Mouse (Mus musculus) heart, adult 2 months (tissue): ENCODE results near the gene Glrx3. TPM values are rescaled to one million over a fixed set of nuclear protein-coding genes. Genes with fewer than 3 reads are reported as not detected.
A peak's percentile ranks its signal among the peaks of the same experiment; 100 is the strongest.

ENCODE experiments used
- DNase-seq, 2 experiments: peaks; one replicate each; pipeline ENCODE4 v3.0.0; 2021
- H3K27ac ChIP-seq: fragments of 200-600 bp; 2 replicates; pipeline ENCODE4 v1.8.1; 2022
- H3K27me3 ChIP-seq: fragments of 200-500 bp; 2 replicates; pipeline ENCODE4 v1.6.1; 2012; ENCODE audit warnings: mild to moderate bottlenecking, low read length, inconsistent platforms, mixed read lengths; ENCODE audit not compliant: control insufficient read depth, insufficient read depth
- H3K36me3 ChIP-seq: fragments of 200-500 bp; 2 replicates; pipeline ENCODE4 v1.6.1; 2012; ENCODE audit warnings: low read length, inconsistent platforms; ENCODE audit not compliant: control insufficient read depth, insufficient read depth
- H3K4me1 ChIP-seq: fragments of 200-500 bp; 2 replicates; pipeline ENCODE4 v1.6.1; 2011; ENCODE audit warnings: low read length; ENCODE audit not compliant: control insufficient read depth, insufficient read depth
- H3K4me3 ChIP-seq: fragments of 200-600 bp; 2 replicates; pipeline ENCODE4 v1.8.1; 2022
- H3K79me2 ChIP-seq: fragments of 200-500 bp; replicated peaks from 2 replicates; pipeline ENCODE4 v1.6.1; 2012; ENCODE audit warnings: mild to moderate bottlenecking, inconsistent platforms, low read length, moderate library complexity, mixed read lengths; ENCODE audit not compliant: control insufficient read depth, insufficient read depth
- H3K9ac ChIP-seq: fragments of 200-500 bp; 2 replicates; pipeline ENCODE4 v1.6.1; 2012; ENCODE audit warnings: low read depth, mild to moderate bottlenecking, control low read depth, inconsistent platforms, low read length, mixed read lengths
- CTCF ChIP-seq: fragments of 200-600 bp; IDR thresholded peaks from 2 replicates; pipeline ENCODE4 v1.8.1; 2022; ENCODE audit warnings: antibody characterized with exemption, mild to moderate bottlenecking, moderate library complexity
- EP300 ChIP-seq: fragments of 200-500 bp; IDR thresholded peaks from 2 replicates; pipeline ENCODE4 v1.6.1; 2011; ENCODE audit warnings: low read depth, low read length, control low read depth; ENCODE audit not compliant: insufficient read depth
- POLR2A ChIP-seq: fragments of 200-500 bp; IDR thresholded peaks from 2 replicates; pipeline ENCODE4 v1.6.1; 2011; ENCODE audit warnings: mild to moderate bottlenecking, low read depth, low read length, control low read depth; ENCODE audit not compliant: insufficient read depth
- WGBS: fragments of 180-500 bp; shearing (Covaris S2); methylation state at CpG from one replicate; pipeline ENCODE4 v1.1.7; 2018; 5-methylcytosine and 5-hydroxymethylcytosine counted together
- intact Hi-C: fragments of 180-260 bp; cut with DNase I; formaldehyde crosslinking; loops from one replicate; pipeline ENCODE4 v1.15.1; 2025
- polyA plus RNA-seq: library from polyadenylated mRNA; depleted of rRNA; stranded (reverse); fragments of >200 nt; gene quantifications from 2 replicates; pipeline ENCODE4 v1.2.3, GENCODE M21; 2012; rRNA removed
- total RNA-seq, 2 experiments: library from RNA; stranded (reverse); gene quantifications; 2 replicates each; pipeline ENCODE4 v1.2.3; 2021

The Glrx3 gene
- total and polyA plus RNA-seq, 3 experiments: 94.9 to 147 (median 123) TPM

DNA sequence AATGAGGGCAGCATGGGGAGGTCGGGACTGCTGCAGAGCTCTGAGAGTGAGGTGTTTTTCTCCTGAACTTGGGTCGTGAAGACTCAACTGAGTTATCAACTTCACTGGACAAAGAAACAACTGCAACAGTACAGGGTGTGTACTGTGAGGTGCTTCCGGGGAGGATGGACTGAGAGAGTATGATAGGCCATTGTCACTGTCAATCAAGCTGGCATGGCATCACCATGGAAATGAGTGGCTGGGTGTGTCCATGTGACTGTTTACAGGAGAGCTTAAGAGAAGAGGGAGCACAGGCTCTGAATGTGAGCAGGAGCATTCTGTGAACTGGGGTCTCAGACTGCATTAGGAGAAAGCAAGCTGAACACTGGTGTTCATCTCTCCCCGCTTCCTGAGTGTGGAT, 61.3 kb downstream of the Glrx3 start:
- 76% methylated on average over 4 of the region's 4 CpGs for WGBS
- H3K79me2 ChIP-seq: no peaks in the 10 kb centered on the region
- H3K27me3 ChIP-seq: no peaks in the 10 kb centered on the region; the same call in 1 of the 2 replicates
- intact Hi-C loops: no loop called here
- no peak overlapping the region for H3K9ac ChIP-seq
- H3K27ac ChIP-seq: no peak overlapping the region
- H3K4me3 ChIP-seq: no peak overlapping the region
- DNase-seq: no peak
- no peaks in the 10 kb centered on the region for H3K4me1 ChIP-seq
- TF ChIP-seq POLR2A (no peak), CTCF (no peak), EP300 (no peak)
- H3K36me3 ChIP-seq: no peaks in the 10 kb centered on the region

DNA sequence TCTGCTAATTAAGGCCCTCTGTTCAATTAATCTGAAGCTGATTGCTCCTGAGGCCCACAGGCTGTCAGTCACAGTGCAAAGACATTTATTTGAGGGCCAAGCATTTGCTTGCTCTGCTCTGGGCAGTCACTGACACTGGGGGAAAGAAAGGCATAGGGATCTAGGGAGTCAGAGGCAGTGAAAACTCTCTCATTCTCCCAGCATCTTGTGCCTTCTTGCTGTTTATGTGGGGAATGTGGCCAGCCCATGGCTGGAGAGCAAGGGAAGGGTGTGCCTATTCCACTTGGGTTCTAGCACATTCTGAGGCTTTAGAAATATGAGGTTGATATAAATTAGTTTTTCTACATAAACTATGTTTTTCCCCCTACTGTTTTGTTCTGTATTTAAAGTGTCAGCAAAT, 80.2 kb downstream of the Glrx3 start:
- Histone ChIP-seq H3K4me1 (no peaks in the 10 kb centered on the region), H3K79me2 (no peaks in the 10 kb centered on the region), H3K36me3 (no peaks in the 10 kb centered on the region), H3K9ac (no peak overlapping the region), H3K4me3 (no peak overlapping the region), H3K27me3 (no peaks in the 10 kb centered on the region), H3K27ac (peak overlapping the region; percentile 28; the same call in 1 of the 2 replicates)
- intact Hi-C loops: no loop called here
- DNase-seq: no peak
- no peak for TF ChIP-seq EP300
- no peak for TF ChIP-seq CTCF
- TF ChIP-seq POLR2A: no peak

DNA sequence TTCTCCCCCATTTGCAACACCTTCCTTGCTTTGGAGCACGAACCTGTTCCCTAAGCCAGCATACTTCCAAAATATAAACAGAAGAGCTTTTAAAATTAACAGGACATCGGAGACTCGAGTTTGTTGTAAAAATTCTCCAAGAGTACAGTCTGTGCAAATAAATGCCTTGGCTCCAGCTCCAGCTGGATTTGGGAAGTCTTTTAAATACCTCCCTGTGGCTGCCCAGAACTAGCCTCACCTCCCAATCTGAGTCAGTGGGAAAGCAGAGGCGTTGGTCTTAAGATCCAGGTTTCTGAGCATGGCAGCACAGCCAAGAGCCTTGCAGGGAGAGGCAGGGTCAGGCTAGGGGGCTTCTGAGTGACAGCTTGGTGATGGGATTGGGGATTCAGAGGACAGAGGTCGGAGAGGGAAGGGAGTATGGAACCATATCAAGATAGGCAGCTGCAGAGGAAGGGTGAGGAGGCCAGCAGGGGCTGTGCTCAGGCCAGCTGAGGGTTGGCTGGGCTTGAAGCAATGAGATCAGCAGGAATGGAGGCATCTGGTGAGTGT, 80.7 kb downstream of the Glrx3 start:
- Histone ChIP-seq H3K27ac (no peak overlapping the region; the same call in 1 of the 2 replicates), H3K36me3 (no peaks in the 10 kb centered on the region), H3K4me1 (no peaks in the 10 kb centered on the region), H3K4me3 (no peak overlapping the region), H3K9ac (no peak overlapping the region), H3K27me3 (no peaks in the 10 kb centered on the region), H3K79me2 (no peaks in the 10 kb centered on the region)
- TF ChIP-seq EP300: no peak
- WGBS: 55% methylated on average over 5 of the region's 5 CpGs
- intact Hi-C loops: no loop called here
- DNase-seq: peak; percentile 39 to 40

Other genes with a start within 250 kb of the Glrx3 start
- 1 to 10 TPM; 6.1 to 7.5 TPM for gene Ebf3, start 123.2 kb upstream of the Glrx3 start, total RNA-seq
- gene Ebf3, start 123.2 kb upstream of the Glrx3 start, polyA plus RNA-seq: 5.0 and 6.0 TPM in 2 replicates
- 1 to 10 TPM; 7.2 to 7.8 TPM for gene 9430038I01Rik, start 26.9 kb upstream of the Glrx3 start, total RNA-seq
- 5.6 and 5.7 TPM in 2 replicates for gene 9430038I01Rik, start 26.9 kb upstream of the Glrx3 start, polyA plus RNA-seq